Mouse (Mus musculus): ENCODE measurements around the gene Hoxc13. TPM values are rescaled to one million over a fixed set of nuclear protein-coding genes. Genes with fewer than 3 reads are reported as not detected.

Hoxc13 gene
- total and polyA plus RNA-seq, 2 experiments from 2014 or later = 0.16 TPM; not detected in 1

GRCm38 (mm10) chr15:102970740-102971139 lies 49.8 kb downstream of the Hoxc13 start:
- no peak overlapping the region for H3K4me2 ChIP-seq (ENCODE audit: low read depth, low read length, poor library complexity, severe bottlenecking)
- H3K36me3 ChIP-seq (ENCODE audit: insufficient read depth, low read length) = no peaks in the 10 kb centered on the region
- peak; percentile 59 for TF ChIP-seq CTCF (IDR thresholded peaks at IDR 0.05)
- no peak overlapping the region for H3K4me3 ChIP-seq (ENCODE audit: low read depth, low read length)
- H3K4me1 ChIP-seq (ENCODE audit: insufficient read depth, low read length) = no peaks in the 10 kb centered on the region
- no peak overlapping the region for H3K9ac ChIP-seq (replicated peaks; ENCODE audit: low read length, poor library complexity, severe bottlenecking)
- ATAC-seq (ENCODE audit: low FRiP score) (no peak), DNase-seq (ENCODE audit: low spot score) (peak; percentile 49)
- WGBS = 2% methylated on average over 11 of the region's 12 CpGs
- no peak overlapping the region for H3K27ac ChIP-seq (ENCODE audit: low read depth, low read length)
- H3K27me3 ChIP-seq (ENCODE audit: insufficient read depth, low read length) = peaks cover 92% of the 10 kb centered on the region
- no peaks in the 10 kb centered on the region; the same call in 1 of the 2 replicates for H3K9me3 ChIP-seq (ENCODE audit: low read length)

DNA sequence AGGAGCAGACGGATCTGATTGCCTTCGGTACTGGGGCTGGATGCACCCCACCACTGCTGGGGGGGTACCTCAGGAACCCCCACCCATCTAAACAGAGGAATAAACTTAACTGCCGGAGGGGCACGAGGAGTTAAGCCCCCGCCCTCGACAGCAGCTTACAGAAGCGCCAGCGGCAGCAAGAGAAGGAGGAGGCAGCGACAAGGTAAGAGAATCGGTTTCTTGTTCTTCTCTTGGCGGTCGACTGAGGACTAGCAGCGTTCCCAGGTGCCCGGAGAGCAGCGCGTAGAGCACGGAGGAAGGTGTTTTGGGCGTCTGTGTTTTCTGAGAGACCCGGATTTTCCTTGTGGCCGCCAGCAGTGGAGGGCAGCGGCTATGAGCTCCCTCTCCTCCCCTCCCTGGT lies 51.4 kb downstream of the Hoxc13 start:
- Histone ChIP-seq H3K4me3 (ENCODE audit: low read depth, low read length) (no peak overlapping the region), H3K27ac (ENCODE audit: low read depth, low read length) (no peak overlapping the region), H3K27me3 (ENCODE audit: insufficient read depth, low read length) (peaks cover 91% of the 10 kb centered on the region), H3K9ac (replicated peaks; ENCODE audit: low read length, poor library complexity, severe bottlenecking) (no peak overlapping the region), H3K36me3 (ENCODE audit: insufficient read depth, low read length) (no peaks in the 10 kb centered on the region), H3K4me1 (ENCODE audit: insufficient read depth, low read length) (no peaks in the 10 kb centered on the region), H3K9me3 (ENCODE audit: low read length) (no peaks in the 10 kb centered on the region), H3K4me2 (ENCODE audit: low read depth, low read length, poor library complexity, severe bottlenecking) (no peak overlapping the region)
- 2% methylated on average over 21 of the region's 21 CpGs for WGBS
- TF ChIP-seq CTCF (IDR thresholded peaks at IDR 0.05) = no peak
- ATAC-seq (ENCODE audit: low FRiP score) = no peak
- no peak for DNase-seq (ENCODE audit: low spot score)

DNA sequence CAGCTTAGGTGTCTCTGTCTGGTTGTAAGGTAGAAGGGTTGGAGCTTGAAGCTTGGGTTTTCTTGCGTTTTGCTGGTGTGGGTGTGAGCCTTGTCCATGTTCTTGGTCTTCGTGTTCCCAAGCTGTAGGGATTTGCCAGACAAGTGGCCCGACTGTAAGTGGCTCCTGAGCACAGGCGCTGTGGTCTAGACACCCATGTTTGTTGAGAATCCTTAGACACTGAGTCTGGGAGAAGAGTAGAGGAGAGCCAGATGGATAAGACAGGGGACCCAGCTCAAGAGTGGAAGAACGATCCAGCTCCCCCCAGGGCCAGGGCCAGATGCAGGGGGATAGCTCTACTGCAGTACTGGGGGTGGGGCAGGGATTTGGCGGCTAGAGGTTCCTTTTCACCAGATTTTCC lies 51.9 kb downstream of the Hoxc13 start:
- H3K27ac ChIP-seq (ENCODE audit: low read depth, low read length) = no peak overlapping the region
- no peak overlapping the region for H3K4me3 ChIP-seq (ENCODE audit: low read depth, low read length)
- no peaks in the 10 kb centered on the region for H3K4me1 ChIP-seq (ENCODE audit: insufficient read depth, low read length)
- TF ChIP-seq CTCF (IDR thresholded peaks at IDR 0.05) = no peak
- no peak for DNase-seq (ENCODE audit: low spot score)
- H3K4me2 ChIP-seq (ENCODE audit: low read depth, low read length, poor library complexity, severe bottlenecking) = no peak overlapping the region
- ATAC-seq (ENCODE audit: low FRiP score) = no peak
- no peaks in the 10 kb centered on the region for H3K36me3 ChIP-seq (ENCODE audit: insufficient read depth, low read length)
- H3K9me3 ChIP-seq (ENCODE audit: low read length) = no peaks in the 10 kb centered on the region
- WGBS = 0% methylated on average over 6 of the region's 6 CpGs
- no peak overlapping the region for H3K9ac ChIP-seq (replicated peaks; ENCODE audit: low read length, poor library complexity, severe bottlenecking)
- H3K27me3 ChIP-seq (ENCODE audit: insufficient read depth, low read length) = peaks cover 91% of the 10 kb centered on the region

GRCm38 (mm10) chr15:102975034-102975433 lies 54.1 kb downstream of the Hoxc13 start:
- Histone ChIP-seq H3K4me2 (ENCODE audit: low read depth, low read length, poor library complexity, severe bottlenecking) (no peak overlapping the region), H3K9ac (replicated peaks; ENCODE audit: low read length, poor library complexity, severe bottlenecking) (no peak overlapping the region), H3K36me3 (ENCODE audit: insufficient read depth, low read length) (no peaks in the 10 kb centered on the region), H3K4me3 (ENCODE audit: low read depth, low read length) (no peak overlapping the region), H3K9me3 (ENCODE audit: low read length) (no peaks in the 10 kb centered on the region), H3K4me1 (ENCODE audit: insufficient read depth, low read length) (no peaks in the 10 kb centered on the region), H3K27me3 (ENCODE audit: insufficient read depth, low read length) (peaks cover 93% of the 10 kb centered on the region), H3K27ac (ENCODE audit: low read depth, low read length) (no peak overlapping the region)
- ATAC-seq (ENCODE audit: low FRiP score) (no peak), DNase-seq (ENCODE audit: low spot score) (no peak)
- WGBS = 6% methylated on average over 7 of the region's 7 CpGs
- no peak for TF ChIP-seq CTCF (IDR thresholded peaks at IDR 0.05)

- Histone ChIP-seq H3K9me3 (ENCODE audit: low read length) (no peaks in the 10 kb centered on the region), H3K27ac (ENCODE audit: low read depth, low read length) (no peak overlapping the region), H3K36me3 (ENCODE audit: insufficient read depth, low read length) (no peaks in the 10 kb centered on the region), H3K4me3 (ENCODE audit: low read depth, low read length) (no peak overlapping the region), H3K4me2 (ENCODE audit: low read depth, low read length, poor library complexity, severe bottlenecking) (no peak overlapping the region), H3K27me3 (ENCODE audit: insufficient read depth, low read length) (peaks cover 93% of the 10 kb centered on the region), H3K9ac (replicated peaks; ENCODE audit: low read length, poor library complexity, severe bottlenecking) (no peak overlapping the region), H3K4me1 (ENCODE audit: insufficient read depth, low read length) (no peaks in the 10 kb centered on the region)
- DNase-seq (ENCODE audit: low spot score) (no peak), ATAC-seq (ENCODE audit: low FRiP score) (no peak)
- TF ChIP-seq CTCF (IDR thresholded peaks at IDR 0.05) = no peak
- WGBS = 1% methylated on average over 20 of the region's 21 CpGs
Measured at GRCm38 (mm10) chr15:102975688-102976111, 54.8 kb downstream of the Hoxc13 start.

GRCm38 (mm10) chr15:102976171-102976570 lies 55.3 kb downstream of the Hoxc13 start, which contains the start of gene Hoxc9:
Hoxc9 (plus strand) TSS chr15:102976439.
- DNase-seq (ENCODE audit: low spot score) = no peak
- Histone ChIP-seq H3K27me3 (ENCODE audit: insufficient read depth, low read length) (peaks cover 91% of the 10 kb centered on the region), H3K4me2 (ENCODE audit: low read depth, low read length, poor library complexity, severe bottlenecking) (no peak within 1 kb of the TSS), H3K9me3 (ENCODE audit: low read length) (no peaks in the 10 kb centered on the region), H3K36me3 (ENCODE audit: insufficient read depth, low read length) (no peaks in the 10 kb centered on the region), H3K4me3 (ENCODE audit: low read depth, low read length) (no peak within 1 kb of the TSS), H3K9ac (replicated peaks; ENCODE audit: low read length, poor library complexity, severe bottlenecking) (no peak within 1 kb of the TSS), H3K4me1 (ENCODE audit: insufficient read depth, low read length) (no peaks in the 10 kb centered on the region), H3K27ac (ENCODE audit: low read depth, low read length) (no peak within 1 kb of the TSS)
- no peak for ATAC-seq (ENCODE audit: low FRiP score)
- TF ChIP-seq CTCF (IDR thresholded peaks at IDR 0.05) = no peak
- 2% methylated on average over 7 of the region's 20 CpGs for WGBS
